Mouse (Mus musculus): ENCODE data around the gene Hist1h1d. TPM values are rescaled to one million over a fixed set of nuclear protein-coding genes. Genes with fewer than 3 reads are reported as not detected.
"Not testable (repeated sequence)": the region's sequence is repeated elsewhere in the genome, so short reads cannot be mapped to it uniquely, and the experiment has no call there.

Gene Hist1h1d
- polyA plus RNA-seq, 1 experiment from 2014 or later = 0.09 TPM

DNA sequence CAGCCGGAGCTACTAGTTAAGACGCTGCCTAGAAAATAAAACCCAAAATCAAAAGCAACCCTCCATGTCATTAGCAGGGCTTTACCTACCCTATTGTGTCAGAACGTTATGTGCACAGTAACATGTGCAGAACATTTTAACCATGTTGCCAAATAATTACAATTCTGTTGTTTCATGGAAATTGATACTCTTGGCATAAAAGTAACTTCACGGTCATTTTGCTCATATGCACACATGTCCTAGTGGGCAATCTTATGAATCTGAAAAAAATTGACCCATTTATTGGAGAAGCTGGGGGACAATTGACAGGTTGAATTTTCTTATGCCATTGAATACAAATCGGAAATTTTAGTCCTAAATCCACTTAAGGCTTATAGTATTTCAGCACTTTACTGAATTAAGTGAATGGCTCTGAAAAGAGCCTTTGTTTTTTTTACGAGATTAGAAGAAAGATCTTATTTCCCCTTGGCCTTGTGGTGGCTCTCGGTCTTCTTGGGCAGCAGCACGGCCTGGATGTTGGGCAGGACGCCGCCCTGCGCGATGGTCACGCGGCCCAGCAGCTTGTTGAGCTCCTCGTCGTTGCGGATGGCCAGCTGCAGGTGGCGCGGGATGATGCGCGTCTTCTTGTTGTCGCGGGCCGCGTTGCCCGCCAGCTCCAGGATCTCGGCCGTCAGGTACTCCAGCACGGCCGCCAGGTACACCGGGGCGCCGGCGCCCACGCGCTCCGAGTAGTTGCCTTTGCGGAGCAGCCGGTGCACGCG, 17.4 kb downstream of the Hist1h1d start:
- peak; percentile 12 for ATAC-seq (ENCODE audit: low FRiP score)
- peak overlapping the region; percentile 71 for H3K4me2 ChIP-seq

DNA sequence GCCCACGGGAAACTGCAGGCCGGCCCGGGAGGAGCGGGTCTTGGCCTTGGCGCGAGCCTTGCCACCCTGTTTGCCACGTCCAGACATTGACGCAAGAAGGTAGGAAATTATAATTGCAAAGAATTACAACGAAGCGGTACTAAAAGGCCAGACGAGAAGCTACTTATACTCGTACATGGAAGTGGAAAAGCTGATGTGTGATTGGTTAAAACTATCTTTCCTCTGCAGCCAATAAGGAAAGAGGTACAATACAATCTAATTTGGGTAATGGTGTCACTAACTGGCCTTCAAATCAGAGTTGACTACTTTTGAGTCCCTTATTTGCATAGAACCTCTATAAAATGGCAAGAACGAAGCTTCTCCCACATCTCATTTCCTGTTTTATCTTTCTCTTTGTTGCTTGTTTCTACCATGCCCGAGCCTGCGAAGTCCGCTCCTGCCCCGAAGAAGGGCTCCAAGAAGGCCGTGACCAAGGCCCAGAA, 18.0 kb downstream of the Hist1h1d start, which contains the start of the genes Hist1h2ae and Hist1h2bg:
Hist1h2ae (minus strand) TSS at position 199 of the 482 bp plus-strand sequence.
Hist1h2bg (plus strand) TSS at position 375 of the 482 bp plus-strand sequence.
- under 1% methylated on average over 18 of the region's 18 CpGs for WGBS
- Histone ChIP-seq H3K4me2 (peak within 1 kb of the TSS; percentile 71), H3K27ac (replicated peaks) (peak within 1 kb of the TSS; percentile 94), H3K27me3 (replicated peaks) (no peaks in the 10 kb centered on the region), H3K4me1 (peaks cover 30% of the 10 kb centered on the region), H3K36me3 (no peaks in the 10 kb centered on the region), H3K9me3 (replicated peaks) (no peaks in the 10 kb centered on the region), H3K9ac (replicated peaks) (peak within 1 kb of the TSS; percentile 53), H3K4me3 (replicated peaks) (peak within 1 kb of the TSS; percentile 44)
- ATAC-seq (ENCODE audit: low FRiP score) = peak; percentile 92

More for the DNA sequence above, 17.4 kb downstream of the Hist1h1d start:
- peak overlapping the region; percentile 94 for H3K27ac ChIP-seq (replicated peaks)
- H3K36me3 ChIP-seq; H3K9me3 ChIP-seq (replicated peaks); H3K27me3 ChIP-seq (replicated peaks): not testable (repeated sequence)
- H3K9ac ChIP-seq (replicated peaks) = peak overlapping the region; percentile 44
- H3K4me1 ChIP-seq = peaks cover 29% of the 10 kb centered on the region
- under 1% methylated on average over 19 of the region's 41 CpGs for WGBS
- H3K4me3 ChIP-seq (replicated peaks) = peak overlapping the region; percentile 44

DNA sequence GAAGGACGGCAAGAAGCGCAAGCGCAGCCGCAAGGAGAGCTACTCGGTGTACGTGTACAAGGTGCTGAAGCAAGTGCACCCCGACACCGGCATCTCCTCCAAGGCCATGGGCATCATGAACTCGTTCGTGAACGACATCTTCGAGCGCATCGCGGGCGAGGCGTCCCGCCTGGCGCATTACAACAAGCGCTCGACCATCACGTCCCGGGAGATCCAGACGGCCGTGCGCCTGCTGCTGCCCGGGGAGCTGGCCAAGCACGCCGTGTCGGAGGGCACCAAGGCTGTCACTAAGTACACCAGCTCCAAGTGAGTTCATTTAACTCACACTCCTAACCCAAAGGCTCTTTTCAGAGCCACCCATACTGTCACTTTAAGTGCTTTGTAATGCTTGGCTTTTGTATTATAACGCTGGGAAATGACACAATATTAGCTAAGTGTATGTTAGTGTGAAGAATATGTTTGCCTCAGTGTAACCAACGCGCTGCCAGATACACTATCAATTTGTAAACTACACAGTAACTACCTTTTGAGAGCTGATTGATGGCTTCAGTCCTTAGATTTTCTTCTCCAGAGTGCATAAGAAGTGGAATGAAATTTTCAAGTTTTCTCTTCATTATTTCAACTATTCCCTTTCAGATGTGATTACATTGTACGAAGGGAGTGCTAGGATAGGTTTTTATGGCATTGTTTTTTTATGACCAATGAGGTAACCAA, 18.6 kb downstream of the Hist1h1d start:
- ATAC-seq (ENCODE audit: low FRiP score); H3K27me3 ChIP-seq (replicated peaks); H3K9me3 ChIP-seq (replicated peaks); H3K36me3 ChIP-seq: not testable (repeated sequence)
- H3K27ac ChIP-seq (replicated peaks) = peak overlapping the region; percentile 94
- peaks cover 36% of the 10 kb centered on the region for H3K4me1 ChIP-seq
- 0% methylated on average over 15 of the region's 34 CpGs for WGBS
- H3K9ac ChIP-seq (replicated peaks) = peak overlapping the region; percentile 53
- H3K4me3 ChIP-seq (replicated peaks) = peak overlapping the region; percentile 44
- H3K4me2 ChIP-seq = peak overlapping the region; percentile 71

DNA sequence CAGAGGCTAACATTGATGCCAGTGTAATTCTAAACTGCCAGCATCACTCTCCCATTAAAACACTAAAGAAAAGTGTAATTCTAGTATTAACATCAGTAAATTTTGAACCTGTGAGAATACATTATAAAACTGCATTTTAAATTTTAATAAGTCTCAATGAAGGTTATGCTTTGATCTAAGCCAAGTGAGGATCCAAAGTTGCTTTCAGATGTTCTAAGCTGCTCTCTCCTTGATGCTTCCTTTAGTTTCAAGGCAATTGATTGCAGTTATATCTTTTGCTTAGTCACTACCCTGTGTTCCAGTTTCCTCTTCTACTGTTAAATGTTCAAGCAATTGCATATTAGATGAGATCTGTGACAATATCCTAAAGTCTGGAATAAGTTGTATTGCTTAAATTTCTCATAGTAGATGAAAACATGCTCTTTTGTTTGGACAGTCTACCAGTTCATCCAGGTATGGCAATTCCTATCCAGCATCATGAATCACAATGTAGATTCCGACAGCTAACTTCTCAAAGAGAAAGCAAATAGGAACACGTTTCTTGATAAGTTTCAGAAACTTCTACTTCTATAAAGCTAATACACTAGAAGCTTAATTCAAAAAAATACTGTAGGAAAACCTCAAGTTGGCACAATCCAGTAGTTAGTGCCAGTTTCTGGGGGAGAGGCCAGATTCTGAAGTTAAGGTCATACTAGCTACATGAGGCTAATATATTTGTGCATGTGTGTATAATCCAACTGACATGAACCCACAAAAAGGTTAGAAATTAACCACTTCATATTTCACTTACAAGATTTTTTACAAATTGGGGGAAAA, 19.4 kb downstream of the Hist1h1d start:
- H3K27me3 ChIP-seq (replicated peaks) = no peaks in the 10 kb centered on the region
- H3K27ac ChIP-seq (replicated peaks) = peak overlapping the region; percentile 94
- peak overlapping the region; percentile 71 for H3K4me2 ChIP-seq
- peaks cover 40% of the 10 kb centered on the region for H3K4me1 ChIP-seq
- H3K36me3 ChIP-seq = no peaks in the 10 kb centered on the region
- peak overlapping the region; percentile 53 for H3K9ac ChIP-seq (replicated peaks)
- no peaks in the 10 kb centered on the region for H3K9me3 ChIP-seq (replicated peaks)
- H3K4me3 ChIP-seq (replicated peaks) = peak overlapping the region; percentile 44
- ATAC-seq (ENCODE audit: low FRiP score) = no peak
- WGBS = 47% methylated on average over 2 of the region's 2 CpGs

DNA sequence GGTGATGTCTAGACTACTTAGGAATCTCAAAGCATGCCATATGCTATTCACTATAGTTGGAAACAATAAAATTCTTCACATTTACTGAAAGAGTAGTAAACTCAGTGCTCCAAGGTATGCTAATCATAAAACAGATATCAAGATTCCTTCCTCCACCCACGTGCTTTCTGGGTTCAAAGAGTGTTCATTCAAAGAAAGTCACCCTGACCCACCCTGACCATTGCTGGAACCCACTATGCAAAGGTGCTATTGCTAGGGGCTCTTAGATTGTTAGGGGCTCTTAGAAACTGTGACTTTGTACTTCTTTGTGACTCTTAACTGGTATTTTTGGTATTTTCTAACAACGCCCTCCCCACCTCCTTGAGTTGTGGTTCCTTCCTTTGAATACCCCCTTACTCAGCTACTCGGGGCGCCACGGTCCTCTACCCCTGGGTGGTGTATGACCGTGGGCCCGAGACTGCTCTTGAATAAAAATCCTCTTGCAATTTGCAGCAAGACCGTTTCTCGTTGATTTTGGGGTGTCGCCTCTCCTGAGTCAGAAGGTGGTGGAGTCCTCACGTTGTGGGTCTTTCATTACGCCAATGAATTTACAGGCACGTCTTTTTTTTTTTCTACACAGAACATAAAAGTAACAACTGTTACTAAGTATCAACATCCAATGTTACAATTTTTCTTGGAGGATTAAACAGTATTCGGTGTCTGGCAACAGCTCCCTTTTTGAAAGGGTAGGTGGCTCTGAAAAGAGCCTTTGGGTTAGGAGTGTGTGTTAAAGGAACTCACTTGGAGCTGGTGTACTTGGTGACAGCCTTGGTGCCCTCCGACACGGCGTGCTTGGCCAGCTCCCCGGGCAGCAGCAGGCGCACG, 20.2 kb downstream of the Hist1h1d start:
- H3K27me3 ChIP-seq (replicated peaks); H3K9me3 ChIP-seq (replicated peaks); ATAC-seq (ENCODE audit: low FRiP score); H3K9ac ChIP-seq (replicated peaks); H3K36me3 ChIP-seq: not testable (repeated sequence)
- Histone ChIP-seq H3K4me1 (peaks cover 40% of the 10 kb centered on the region), H3K27ac (replicated peaks) (peak overlapping the region; percentile 86), H3K4me3 (replicated peaks) (peak overlapping the region; percentile 35), H3K4me2 (peak overlapping the region; percentile 71)
- 12% methylated on average over 20 of the region's 20 CpGs for WGBS

DNA sequence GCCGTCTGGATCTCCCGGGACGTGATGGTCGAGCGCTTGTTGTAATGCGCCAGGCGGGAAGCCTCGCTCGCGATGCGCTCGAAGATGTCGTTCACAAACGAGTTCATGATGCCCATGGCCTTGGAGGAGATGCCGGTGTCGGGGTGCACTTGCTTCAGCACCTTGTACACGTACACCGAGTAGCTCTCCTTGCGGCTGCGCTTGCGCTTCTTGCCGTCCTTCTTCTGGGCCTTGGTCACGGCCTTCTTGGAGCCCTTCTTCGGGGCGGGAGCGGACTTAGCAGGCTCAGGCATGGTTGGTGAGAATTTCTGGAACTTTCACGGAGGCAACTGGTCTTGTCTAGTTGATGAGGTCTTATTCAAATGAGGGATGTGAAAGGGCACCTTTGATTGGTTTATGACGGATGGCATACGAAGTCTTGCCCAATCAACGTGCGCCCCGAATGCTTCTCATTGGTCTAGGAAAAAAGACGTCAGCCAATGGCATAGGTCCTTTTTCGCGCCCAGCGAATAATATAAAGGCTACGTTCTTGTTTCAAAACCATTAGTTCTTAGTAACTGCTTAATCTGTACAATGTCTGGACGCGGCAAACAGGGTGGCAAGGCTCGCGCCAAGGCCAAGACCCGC, 20.9 kb downstream of the Hist1h1d start, which contains the start of the genes Hist1h2bf and Hist1h2ad:
Hist1h2bf (minus strand) TSS at position 299 of the 627 bp plus-strand sequence.
Hist1h2ad (plus strand) TSS at position 484 of the 627 bp plus-strand sequence.
- H3K27ac ChIP-seq (replicated peaks) = peak within 1 kb of the TSS; percentile 86
- peaks cover 40% of the 10 kb centered on the region for H3K4me1 ChIP-seq
- peak within 1 kb of the TSS; percentile 35 for H3K4me3 ChIP-seq (replicated peaks)
- H3K9me3 ChIP-seq (replicated peaks); H3K36me3 ChIP-seq; H3K27me3 ChIP-seq (replicated peaks): not testable (repeated sequence)
- peak within 1 kb of the TSS; percentile 71 for H3K4me2 ChIP-seq
- 0 out of 2 replicates have a peak within 1 kb of the TSS, but pooled peaks have one; percentile 28 for H3K9ac ChIP-seq (replicated peaks)
- 0% methylated on average over 42 of the region's 42 CpGs for WGBS
- ATAC-seq (ENCODE audit: low FRiP score) = peak; percentile 92

DNA sequence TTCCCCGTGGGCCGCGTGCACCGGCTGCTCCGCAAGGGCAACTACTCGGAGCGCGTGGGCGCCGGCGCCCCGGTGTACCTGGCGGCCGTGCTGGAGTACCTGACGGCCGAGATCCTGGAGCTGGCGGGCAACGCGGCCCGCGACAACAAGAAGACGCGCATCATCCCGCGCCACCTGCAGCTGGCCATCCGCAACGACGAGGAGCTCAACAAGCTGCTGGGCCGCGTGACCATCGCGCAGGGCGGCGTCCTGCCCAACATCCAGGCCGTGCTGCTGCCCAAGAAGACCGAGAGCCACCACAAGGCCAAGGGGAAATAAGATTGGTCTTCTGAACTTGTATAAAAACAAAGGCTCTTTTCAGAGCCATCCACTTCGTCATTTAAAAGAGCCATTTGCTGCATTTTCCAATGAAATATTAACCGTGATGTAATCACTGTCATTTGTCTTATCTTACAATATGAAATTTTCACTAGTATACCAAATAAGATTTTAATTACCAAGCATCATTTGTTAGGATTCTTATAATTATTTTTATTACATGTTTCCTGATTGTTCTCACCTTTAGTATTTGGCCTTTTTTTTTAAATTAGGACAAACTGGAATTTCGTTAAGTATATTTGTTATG, 21.6 kb downstream of the Hist1h1d start:
- peak overlapping the region; percentile 86 for H3K27ac ChIP-seq (replicated peaks)
- peak overlapping the region; percentile 71 for H3K4me2 ChIP-seq
- peaks cover 37% of the 10 kb centered on the region for H3K4me1 ChIP-seq
- H3K36me3 ChIP-seq; H3K9me3 ChIP-seq (replicated peaks); H3K27me3 ChIP-seq (replicated peaks): not testable (repeated sequence)
- H3K9ac ChIP-seq (replicated peaks) = 0 out of 2 replicates have a peak overlapping the region, but pooled peaks have one; percentile 28
- peak; percentile 4; the same call in 1 of the 2 replicates for ATAC-seq (ENCODE audit: low FRiP score)
- peak overlapping the region; percentile 35 for H3K4me3 ChIP-seq (replicated peaks)
- 0% methylated on average over 7 of the region's 39 CpGs for WGBS

DNA sequence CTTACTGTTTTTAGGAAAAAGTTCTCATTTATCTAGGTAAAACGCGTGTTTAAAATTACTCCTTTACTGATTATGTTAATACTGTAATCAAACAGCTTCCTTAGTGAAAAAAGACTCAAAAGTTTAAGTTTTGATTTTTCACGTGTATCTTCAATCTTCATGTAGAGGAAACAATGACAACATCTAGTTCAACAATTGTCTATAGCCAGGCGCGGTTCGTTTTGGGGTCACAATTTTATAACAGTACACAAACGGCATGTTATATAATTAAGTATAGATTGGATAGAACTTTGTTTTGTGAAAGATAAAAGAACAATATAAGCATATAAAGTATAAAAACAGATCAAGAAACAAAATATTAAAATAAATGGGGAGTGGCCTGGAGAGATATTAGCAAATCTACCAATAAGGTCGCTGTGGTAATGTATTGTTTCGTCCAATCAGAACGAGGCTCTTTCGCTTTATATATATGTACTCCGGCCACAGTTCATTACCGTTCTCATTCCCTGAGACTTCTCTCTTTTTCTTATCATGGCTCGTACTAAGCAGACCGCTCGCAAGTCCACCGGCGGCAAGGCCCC, 22.3 kb downstream of the Hist1h1d start, which contains the start of gene Hist1h3d:
Hist1h3d (plus strand) TSS at position 493 of the 581 bp plus-strand sequence.
- ATAC-seq (ENCODE audit: low FRiP score) = peak; percentile 46
- Histone ChIP-seq H3K9me3 (replicated peaks) (no peaks in the 10 kb centered on the region), H3K4me3 (replicated peaks) (peak within 1 kb of the TSS; percentile 41), H3K36me3 (no peaks in the 10 kb centered on the region), H3K9ac (replicated peaks) (peak within 1 kb of the TSS; percentile 56), H3K4me2 (peak within 1 kb of the TSS; percentile 71), H3K27me3 (replicated peaks) (no peaks in the 10 kb centered on the region), H3K4me1 (peaks cover 32% of the 10 kb centered on the region), H3K27ac (replicated peaks) (peak within 1 kb of the TSS; percentile 81)
- WGBS = under 1% methylated on average over 18 of the region's 18 CpGs

DNA sequence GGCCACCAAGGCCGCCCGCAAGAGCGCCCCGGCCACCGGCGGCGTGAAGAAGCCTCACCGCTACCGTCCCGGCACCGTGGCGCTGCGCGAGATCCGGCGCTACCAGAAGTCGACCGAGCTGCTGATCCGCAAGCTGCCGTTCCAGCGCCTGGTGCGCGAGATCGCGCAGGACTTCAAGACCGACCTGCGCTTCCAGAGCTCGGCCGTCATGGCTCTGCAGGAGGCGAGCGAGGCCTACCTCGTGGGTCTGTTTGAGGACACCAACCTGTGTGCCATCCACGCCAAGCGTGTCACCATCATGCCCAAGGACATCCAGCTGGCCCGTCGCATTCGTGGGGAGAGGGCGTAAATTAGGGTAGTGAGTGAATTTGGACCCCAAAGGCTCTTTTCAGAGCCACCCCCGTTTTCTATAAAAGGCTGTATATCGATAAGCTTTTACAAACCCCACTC, 22.8 kb downstream of the Hist1h1d start:
- H3K9me3 ChIP-seq (replicated peaks); ATAC-seq (ENCODE audit: low FRiP score); H3K36me3 ChIP-seq; H3K27me3 ChIP-seq (replicated peaks): not testable (repeated sequence)
- WGBS = 1% methylated on average over 9 of the region's 40 CpGs
- H3K4me3 ChIP-seq (replicated peaks) = peak overlapping the region; percentile 41
- peak overlapping the region; percentile 71 for H3K4me2 ChIP-seq
- peak overlapping the region; percentile 77 for H3K27ac ChIP-seq (replicated peaks)
- H3K9ac ChIP-seq (replicated peaks) = peak overlapping the region; percentile 56
- H3K4me1 ChIP-seq = peaks cover 32% of the 10 kb centered on the region
